Mouse (Mus musculus) heart, adult 2 months (tissue): Measurements from ENCODE around the gene Dixdc1. TPM values are rescaled to one million over a fixed set of nuclear protein-coding genes. Genes with fewer than 3 reads are reported as not detected.

Experiments used
- DNase-seq, 2 experiments: peaks; one replicate each; pipeline ENCODE4 v3.0.0; 2021
- H3K27ac ChIP-seq: fragments of 200-600 bp; 2 replicates; pipeline ENCODE4 v1.8.1; 2022
- H3K27me3 ChIP-seq: fragments of 200-500 bp; 2 replicates; pipeline ENCODE4 v1.6.1; 2012; ENCODE audit warnings: mild to moderate bottlenecking, low read length, inconsistent platforms, mixed read lengths; ENCODE audit not compliant: control insufficient read depth, insufficient read depth
- H3K36me3 ChIP-seq: fragments of 200-500 bp; 2 replicates; pipeline ENCODE4 v1.6.1; 2012; ENCODE audit warnings: low read length, inconsistent platforms; ENCODE audit not compliant: control insufficient read depth, insufficient read depth
- H3K4me1 ChIP-seq: fragments of 200-500 bp; 2 replicates; pipeline ENCODE4 v1.6.1; 2011; ENCODE audit warnings: low read length; ENCODE audit not compliant: control insufficient read depth, insufficient read depth
- H3K4me3 ChIP-seq: fragments of 200-600 bp; 2 replicates; pipeline ENCODE4 v1.8.1; 2022
- H3K79me2 ChIP-seq: fragments of 200-500 bp; replicated peaks from 2 replicates; pipeline ENCODE4 v1.6.1; 2012; ENCODE audit warnings: mild to moderate bottlenecking, inconsistent platforms, low read length, moderate library complexity, mixed read lengths; ENCODE audit not compliant: control insufficient read depth, insufficient read depth
- H3K9ac ChIP-seq: fragments of 200-500 bp; 2 replicates; pipeline ENCODE4 v1.6.1; 2012; ENCODE audit warnings: low read depth, mild to moderate bottlenecking, control low read depth, inconsistent platforms, low read length, mixed read lengths
- CTCF ChIP-seq: fragments of 200-600 bp; IDR thresholded peaks from 2 replicates; pipeline ENCODE4 v1.8.1; 2022; ENCODE audit warnings: antibody characterized with exemption, mild to moderate bottlenecking, moderate library complexity
- EP300 ChIP-seq: fragments of 200-500 bp; IDR thresholded peaks from 2 replicates; pipeline ENCODE4 v1.6.1; 2011; ENCODE audit warnings: low read depth, low read length, control low read depth; ENCODE audit not compliant: insufficient read depth
- POLR2A ChIP-seq: fragments of 200-500 bp; IDR thresholded peaks from 2 replicates; pipeline ENCODE4 v1.6.1; 2011; ENCODE audit warnings: mild to moderate bottlenecking, low read depth, low read length, control low read depth; ENCODE audit not compliant: insufficient read depth
- WGBS: fragments of 180-500 bp; shearing (Covaris S2); methylation state at CpG from one replicate; pipeline ENCODE4 v1.1.7; 2018; 5-methylcytosine and 5-hydroxymethylcytosine counted together
- intact Hi-C: fragments of 180-260 bp; cut with DNase I; formaldehyde crosslinking; loops from one replicate; pipeline ENCODE4 v1.15.1; 2025
- long read RNA-seq: library from polyadenylated mRNA; stranded (forward); transcript quantifications from one replicate; pipeline ENCODE4 v2.0.0, GENCODE M21; 2021
- polyA plus RNA-seq: library from polyadenylated mRNA; depleted of rRNA; stranded (reverse); fragments of >200 nt; gene quantifications from 2 replicates; pipeline ENCODE4 v1.2.3, GENCODE M21; 2012; rRNA removed
- total RNA-seq, 2 experiments: library from RNA; stranded (reverse); gene quantifications; 2 replicates each; pipeline ENCODE4 v1.2.3; 2021

The Dixdc1 gene
- total RNA-seq = 1 to 10 TPM; 3.4 to 5.4 TPM
- 2.6 and 4.9 TPM in 2 replicates for polyA plus RNA-seq
- long read RNA-seq, partial matches to known transcripts = 1 of 1 reads
- long read RNA-seq, other reads (novel, unspliced or antisense) = 0 of 1 reads

DNA sequence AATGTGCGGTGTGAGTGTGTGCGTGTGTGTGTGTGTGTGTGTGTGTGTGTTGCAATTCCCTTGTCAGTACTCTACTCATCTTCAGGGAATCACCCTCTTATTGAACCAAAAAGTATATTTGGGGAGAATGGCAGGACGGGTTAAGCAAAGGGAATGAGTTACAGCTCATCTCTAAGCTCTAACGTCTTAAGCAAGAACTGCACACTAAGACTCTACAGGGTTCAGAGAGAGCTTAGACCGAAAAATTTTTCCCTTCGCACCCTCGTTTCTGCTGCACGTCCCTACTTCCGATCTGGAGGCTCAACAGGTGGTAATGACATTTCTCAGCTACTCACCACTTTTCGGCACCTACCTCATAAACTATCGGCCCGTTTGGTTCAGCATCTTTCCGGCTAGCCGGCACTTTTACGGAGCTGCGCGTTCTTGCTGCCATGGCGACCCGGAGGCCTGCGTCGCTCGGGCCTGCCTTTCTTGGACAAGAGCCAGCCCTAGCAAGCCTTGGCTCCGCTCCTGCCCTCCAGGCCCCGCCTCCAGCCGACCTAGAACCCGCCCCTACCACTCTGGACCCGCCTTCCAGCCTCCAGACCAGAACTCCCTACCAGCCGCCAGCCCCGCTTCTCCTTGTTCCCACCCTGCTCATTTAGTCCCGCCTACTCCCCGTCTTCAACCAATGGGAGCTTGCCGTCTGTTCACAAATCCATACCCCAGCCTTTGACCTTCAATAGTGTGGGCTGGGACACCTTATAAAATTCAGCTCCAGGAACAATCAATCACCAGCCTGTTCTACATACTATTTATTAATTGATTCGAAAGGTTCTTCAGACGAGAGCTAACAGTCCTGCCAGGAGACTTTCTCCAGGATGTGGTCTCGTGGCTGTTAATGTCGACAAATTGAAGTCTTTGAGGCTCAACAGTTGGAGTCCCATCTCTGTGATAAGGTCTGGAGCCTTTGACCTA is at the start of gene Dixdc1:
Gene Dixdc1 (minus strand): TSS at position 604 of the 957 bp plus-strand sequence.
- TF ChIP-seq CTCF (no peak), POLR2A (no peak), EP300 (no peak)
- Histone ChIP-seq H3K27ac (peak within 1 kb of the TSS; percentile 32; the same call in 1 of the 2 replicates), H3K79me2 (no peaks in the 10 kb centered on the region), H3K9ac (no peak within 1 kb of the TSS), H3K36me3 (no peaks in the 10 kb centered on the region), H3K4me3 (peak within 1 kb of the TSS; percentile 21; the same call in 1 of the 2 replicates), H3K4me1 (peaks cover 2% of the 10 kb centered on the region), H3K27me3 (no peaks in the 10 kb centered on the region)
- WGBS = 11% methylated on average over 35 of the region's 36 CpGs
- peak; percentile 93 to 95 for DNase-seq
- intact Hi-C loops = loop anchor here (5.0 kb wide), 1 partner anchor 42 kb away; no protein-coding TSS in a partner anchor

DNA sequence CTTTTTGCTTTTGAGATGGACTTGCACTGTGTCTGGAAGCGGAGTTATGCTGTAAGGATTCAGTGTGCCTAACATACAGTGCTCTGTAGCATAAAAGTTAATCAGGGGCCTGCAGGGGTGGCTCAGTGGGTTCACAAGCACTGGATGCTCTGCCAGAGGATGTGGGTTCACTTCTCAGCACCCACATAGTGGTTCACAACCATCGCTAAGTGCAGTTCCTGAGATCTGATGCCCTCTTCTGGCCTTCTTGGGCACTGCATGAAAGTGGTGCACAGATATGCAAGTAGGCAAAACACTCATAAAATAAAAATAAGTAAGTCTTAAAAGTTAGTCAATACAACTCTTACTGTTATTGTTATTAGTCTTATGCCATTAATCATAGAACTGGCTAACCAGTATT is 42.8 kb upstream of the Dixdc1 start:
- Histone ChIP-seq H3K27me3 (no peaks in the 10 kb centered on the region), H3K9ac (no peak overlapping the region), H3K4me3 (no peak overlapping the region), H3K79me2 (no peaks in the 10 kb centered on the region), H3K36me3 (no peaks in the 10 kb centered on the region), H3K27ac (no peak overlapping the region), H3K4me1 (no peaks in the 10 kb centered on the region)
- intact Hi-C loops = no loop called here
- peak in 1 of 2 experiments; percentile 40 for DNase-seq
- 83% methylated on average over 2 of the region's 2 CpGs for WGBS
- TF ChIP-seq POLR2A = no peak
- peak; percentile 73 for TF ChIP-seq CTCF
- TF ChIP-seq EP300 = no peak

GRCm38 (mm10) chr9:50776162-50776760 is 36.9 kb upstream of the Dixdc1 start:
- H3K79me2 ChIP-seq = no peaks in the 10 kb centered on the region
- H3K27me3 ChIP-seq = no peaks in the 10 kb centered on the region
- H3K36me3 ChIP-seq = no peaks in the 10 kb centered on the region
- peak overlapping the region; percentile 97; the same call in 1 of the 2 replicates for H3K9ac ChIP-seq
- intact Hi-C loops = no loop called here
- no peak for DNase-seq
- no peak for TF ChIP-seq EP300
- no peak for TF ChIP-seq CTCF
- TF ChIP-seq POLR2A = no peak
- peak overlapping the region; percentile 98 for H3K4me3 ChIP-seq
- H3K4me1 ChIP-seq = peaks cover 1% of the 10 kb centered on the region
- no peak overlapping the region for H3K27ac ChIP-seq
- whole genome bisulfite sequencing = 66% methylated on average over 11 of the region's 11 CpGs

GRCm38 (mm10) chr9:50775662-50776126 is 36.4 kb upstream of the Dixdc1 start:
- Histone ChIP-seq H3K79me2 (no peaks in the 10 kb centered on the region), H3K9ac (peak overlapping the region; percentile 97), H3K4me3 (peak overlapping the region; percentile 98), H3K27ac (peak overlapping the region; percentile 60), H3K36me3 (no peaks in the 10 kb centered on the region), H3K4me1 (peaks cover 1% of the 10 kb centered on the region), H3K27me3 (no peaks in the 10 kb centered on the region)
- intact Hi-C loops = no loop called here
- TF ChIP-seq CTCF = no peak
- TF ChIP-seq POLR2A = no peak
- no peak for TF ChIP-seq EP300
- WGBS = under 1% methylated on average over 30 of the region's 30 CpGs
- no peak for DNase-seq

DNA sequence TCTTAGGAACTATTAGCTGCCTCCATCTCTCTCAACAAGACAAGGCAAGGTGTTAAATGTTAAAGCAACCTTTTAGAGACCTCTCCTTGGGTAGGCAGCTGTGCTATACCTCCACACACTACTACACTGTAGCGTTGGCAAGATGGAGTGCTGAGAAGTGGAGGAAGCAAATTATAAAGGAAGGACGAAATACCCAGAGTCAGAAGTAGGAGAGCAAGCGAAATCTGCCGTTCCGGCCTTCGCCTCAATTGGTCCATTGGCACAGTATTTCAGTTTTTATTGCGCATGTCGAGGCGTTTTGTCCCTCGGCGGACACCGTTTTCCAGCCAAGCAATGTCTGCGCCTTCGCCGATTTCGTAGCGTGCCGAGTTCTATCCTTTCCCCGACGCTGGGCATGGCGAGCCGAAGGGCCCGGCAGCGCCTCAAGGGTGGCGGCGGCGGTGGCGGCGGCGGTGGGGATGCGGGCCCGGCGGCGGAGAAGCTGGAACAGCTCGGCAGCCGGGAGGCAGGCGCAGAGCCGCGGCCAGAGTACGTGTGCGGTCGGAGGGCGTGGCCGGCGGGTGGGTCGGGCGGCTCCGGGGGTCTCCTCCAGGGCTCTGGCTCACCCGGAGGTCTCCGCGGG is 35.8 kb upstream of the Dixdc1 start, which contains the start of the genes Alg9 and 1110032A03Rik:
Gene Alg9 (plus strand): TSS at position 29 of the 622 bp plus-strand sequence.
Gene 1110032A03Rik (minus strand): TSS at position 530 of the 622 bp plus-strand sequence.
- H3K27ac ChIP-seq = peak within 1 kb of the TSS; percentile 60
- peaks cover 1% of the 10 kb centered on the region for H3K4me1 ChIP-seq
- intact Hi-C loops = no loop called here
- DNase-seq = peak; percentile 89 to 93
- H3K27me3 ChIP-seq = no peaks in the 10 kb centered on the region
- H3K4me3 ChIP-seq = peak within 1 kb of the TSS; percentile 98
- no peaks in the 10 kb centered on the region for H3K79me2 ChIP-seq
- no peaks in the 10 kb centered on the region for H3K36me3 ChIP-seq
- TF ChIP-seq EP300 = peak; percentile 69; the same call in 1 of the 2 replicates
- no peak for TF ChIP-seq POLR2A
- TF ChIP-seq CTCF = 0 out of 2 replicates have a peak, but pooled peaks have one; percentile 3
- peak within 1 kb of the TSS; percentile 97 for H3K9ac ChIP-seq
- under 1% methylated on average over 51 of the region's 51 CpGs for WGBS
